In the genomic region with DNA sequence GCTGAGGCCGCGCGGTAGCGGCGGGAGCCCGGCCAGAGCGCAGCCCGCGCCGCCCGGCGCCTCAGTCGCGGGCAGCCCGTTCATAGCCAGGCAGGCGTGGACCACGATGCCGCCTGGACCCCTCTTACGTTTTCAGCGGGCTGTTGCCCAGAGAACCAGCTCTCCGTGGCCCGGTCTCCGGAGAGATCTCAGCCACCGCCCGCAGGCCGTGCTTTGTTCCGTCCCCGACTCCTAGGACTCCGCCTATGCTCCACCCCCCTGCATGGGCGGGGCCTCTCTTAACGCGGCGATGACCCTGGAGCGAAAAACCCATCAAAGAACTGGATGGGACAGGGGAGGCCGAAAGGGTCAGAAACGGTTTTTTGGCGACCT, we compare ENCODE assay signal across 8 mouse cellular contexts. TPM values are rescaled to one million over a fixed set of nuclear protein-coding genes. Genes with fewer than 3 reads are reported as not detected.
DNase-seq lines count a peak whose midpoint lies in the region; ATAC-seq and TF ChIP-seq lines count a peak whose summit lies in the region.

Fam89b (minus strand) TSS at position 210 of the 372 bp plus-strand sequence.

- peak within 1 kb of the TSS; percentile 95 for H3K9ac ChIP-seq in ES-Bruce4 (ENCODE audit: low read depth, poor library complexity, severe bottlenecking)
- peak within 1 kb of the TSS; percentile 100 for H3K9ac ChIP-seq in forebrain, embryonic 13.5 days
- peak within 1 kb of the TSS; percentile 91 for H3K9ac ChIP-seq in heart, postnatal 0 days (replicated peaks; ENCODE audit: low read depth, low read length)
- H3K9ac ChIP-seq in neural tube, embryonic 15.5 days (replicated peaks), result peak within 1 kb of the TSS; percentile 96

- H3K4me1 ChIP-seq in ES-Bruce4 (ENCODE audit: control insufficient read depth, insufficient read depth, low read length), result no peaks in the 10 kb centered on the region
- peaks cover 67% of the 10 kb centered on the region for H3K4me1 ChIP-seq in forebrain, embryonic 13.5 days
- H3K4me1 ChIP-seq in heart, postnatal 0 days (ENCODE audit: control insufficient read depth, insufficient read depth), result peaks cover 26% of the 10 kb centered on the region
- peaks cover 67% of the 10 kb centered on the region for H3K4me1 ChIP-seq in neural tube, embryonic 15.5 days

- TF ChIP-seq CTCF in ES-Bruce4 (IDR thresholded peaks at IDR 0.05; ENCODE audit: low read depth, low read length), result no peak
- TF ChIP-seq CTCF in heart, postnatal 0 days (IDR thresholded peaks at IDR 0.05; ENCODE audit: low read depth), result no peak

- H3K9me3 ChIP-seq in ES-Bruce4 (replicated peaks; ENCODE audit: control insufficient read depth, insufficient read depth, low read length, poor library complexity, severe bottlenecking), result no peaks in the 10 kb centered on the region
- H3K9me3 ChIP-seq in forebrain, embryonic 13.5 days (replicated peaks), result no peaks in the 10 kb centered on the region
- no peaks in the 10 kb centered on the region for H3K9me3 ChIP-seq in heart, postnatal 0 days (replicated peaks; ENCODE audit: control insufficient read depth, low read length)
- H3K9me3 ChIP-seq in neural tube, embryonic 15.5 days (replicated peaks), result no peaks in the 10 kb centered on the region

- H3K36me3 ChIP-seq in ES-Bruce4 (ENCODE audit: control insufficient read depth, insufficient read depth, low read length, poor library complexity, severe bottlenecking), result no peaks in the 10 kb centered on the region
- peaks cover 16% of the 10 kb centered on the region for H3K36me3 ChIP-seq in forebrain, embryonic 13.5 days (ENCODE audit: poor library complexity, severe bottlenecking)
- H3K36me3 ChIP-seq in heart, postnatal 0 days (replicated peaks; ENCODE audit: control insufficient read depth, insufficient read depth, low read length), result no peaks in the 10 kb centered on the region
- H3K36me3 ChIP-seq in neural tube, embryonic 15.5 days, result 0 out of 2 replicates have a peak, but pooled peaks cover 7% of the 10 kb centered on the region

- peak; percentile 74 for TF ChIP-seq POLR2A in ES-Bruce4 (IDR thresholded peaks at IDR 0.05; ENCODE audit: insufficient read depth, low read length)

- peak within 1 kb of the TSS; percentile 91 for H3K4me3 ChIP-seq in ES-Bruce4 (ENCODE audit: low read depth, low read length)
- peak within 1 kb of the TSS; percentile 97 for H3K4me3 ChIP-seq in forebrain, embryonic 13.5 days
- peak within 1 kb of the TSS; percentile 91 for H3K4me3 ChIP-seq in heart, postnatal 0 days (ENCODE audit: low read depth, low read length)
- H3K4me3 ChIP-seq in neural tube, embryonic 15.5 days (replicated peaks), result peak within 1 kb of the TSS; percentile 84

- ATAC-seq in forebrain, embryonic 13.5 days, result peak; percentile 84
- peak; percentile 57 for ATAC-seq in heart, postnatal 0 days (ENCODE audit: insufficient read depth, low read depth)
- ATAC-seq in neural tube, embryonic 15.5 days (ENCODE audit: low FRiP score), result peak; percentile 82

- H3K4me2 ChIP-seq in forebrain, embryonic 13.5 days, result peak within 1 kb of the TSS; percentile 99
- H3K4me2 ChIP-seq in heart, postnatal 0 days (ENCODE audit: low read depth, low read length), result peak within 1 kb of the TSS; percentile 86
- H3K4me2 ChIP-seq in neural tube, embryonic 15.5 days, result peak within 1 kb of the TSS; percentile 89

- DNase-seq in c-Kit-positive CD71-positive TER-119-positive erythroid progenitor cells, embryonic 14.5 days (ENCODE audit: low spot score), result peak; percentile 86
- DNase-seq in heart, postnatal 0 days (ENCODE audit: low spot score), result peak; percentile 85
- DNase-seq in kidney, postnatal 4 days, result peak; percentile 95 to 96
- peak; percentile 90 to 93 for DNase-seq in lung, adult 18-20 months
- DNase-seq in testis, postnatal 10 days (ENCODE audit: low spot score), result peak; percentile 96

- no peak within 1 kb of the TSS for H3K27ac ChIP-seq in ES-Bruce4 (ENCODE audit: insufficient read depth, low read length)
- peak within 1 kb of the TSS; percentile 97 for H3K27ac ChIP-seq in forebrain, embryonic 13.5 days
- peak within 1 kb of the TSS; percentile 85 for H3K27ac ChIP-seq in heart, postnatal 0 days (ENCODE audit: low read depth)
- H3K27ac ChIP-seq in neural tube, embryonic 15.5 days (replicated peaks), result peak within 1 kb of the TSS; percentile 96

- WGBS in forebrain, embryonic 13.5 days, result under 1% methylated on average over 24 of the region's 37 CpGs
- WGBS in heart, postnatal 0 days, result under 1% methylated on average over 37 of the region's 37 CpGs
- 0% methylated on average over 37 of the region's 37 CpGs for WGBS in neural tube, embryonic 15.5 days

- H3K27me3 ChIP-seq in ES-Bruce4 (ENCODE audit: control insufficient read depth, insufficient read depth, low read length, poor library complexity, severe bottlenecking), result no peaks in the 10 kb centered on the region
- H3K27me3 ChIP-seq in forebrain, embryonic 13.5 days, result no peaks in the 10 kb centered on the region
- H3K27me3 ChIP-seq in heart, postnatal 0 days (ENCODE audit: control insufficient read depth, insufficient read depth, low read length), result no peaks in the 10 kb centered on the region
- peaks cover 4% of the 10 kb centered on the region; the same call in 1 of the 2 replicates for H3K27me3 ChIP-seq in neural tube, embryonic 15.5 days (replicated peaks)

- TF ChIP-seq EP300 in ES-Bruce4 (IDR thresholded peaks at IDR 0.05; ENCODE audit: insufficient read depth, low read depth, low read length), result no peak
- TF ChIP-seq EP300 in heart, postnatal 0 days (IDR thresholded peaks at IDR 0.05; ENCODE audit: low read depth), result no peak

RNA-seq across cellular contexts. Expression of gene Fam89b, which starts in this region (rescaled TPM):
- polyA plus RNA-seq in ES-Bruce4 (2011; ENCODE audit: insufficient read depth, insufficient read length, low read depth, missing spikeins), result 13.1 and 14.6 TPM in 2 replicates
- 199 and 204 TPM in 2 replicates for polyA plus RNA-seq in forebrain, embryonic 13.5 days (2015; fragmentation: Nextera tagmentation; extraction: Ambion mirVana)
- total RNA-seq in heart, postnatal 0 days (2014; rRNA removed; ENCODE audit: low replicate concordance), result 118 and 140 TPM in 2 replicates
- polyA plus RNA-seq in heart, postnatal 0 days (2015; fragmentation: Nextera tagmentation; extraction: Ambion mirVana), result 74.8 and 76.6 TPM in 2 replicates
- polyA plus RNA-seq in neural tube, embryonic 15.5 days (2015; fragmentation: Nextera tagmentation; extraction: Ambion mirVana), result 122 and 138 TPM in 2 replicates
